Mouse (Mus musculus): ENCODE measurements around the gene Cdk14. TPM values are rescaled to one million over a fixed set of nuclear protein-coding genes. Genes with fewer than 3 reads are reported as not detected.
"Not testable (repeated sequence)": the region's sequence is repeated elsewhere in the genome, so short reads cannot be mapped to it uniquely, and the experiment has no call there.

Gene Cdk14
- total RNA-seq, 2 experiments from 2014 or later, result 0.46 to 0.60 TPM

GRCm38 (mm10) chr5:4935131-4935530 lies 485.0 kb downstream of the Cdk14 start:
- ATAC-seq (replicated peaks; ENCODE audit: poor library complexity, severe bottlenecking), result no peak; the same call in 1 of the 2 replicates

- ATAC-seq (replicated peaks; ENCODE audit: poor library complexity, severe bottlenecking), result no peak
Observed at GRCm38 (mm10) chr5:4934491-4934890, 485.6 kb downstream of the Cdk14 start.

- ATAC-seq (replicated peaks; ENCODE audit: poor library complexity, severe bottlenecking), result no peak
Observed at GRCm38 (mm10) chr5:4931539-4932143, 488.5 kb downstream of the Cdk14 start.

GRCm38 (mm10) chr5:4929628-4930027 lies 490.5 kb downstream of the Cdk14 start:
- no peak for ATAC-seq (replicated peaks; ENCODE audit: poor library complexity, severe bottlenecking)

GRCm38 (mm10) chr5:4924866-4925265 lies 495.2 kb downstream of the Cdk14 start:
- no peak for ATAC-seq (replicated peaks; ENCODE audit: poor library complexity, severe bottlenecking)

GRCm38 (mm10) chr5:4918376-4918775 lies 501.7 kb downstream of the Cdk14 start:
- ATAC-seq (replicated peaks; ENCODE audit: poor library complexity, severe bottlenecking), result peak; percentile 90

- ATAC-seq (replicated peaks; ENCODE audit: poor library complexity, severe bottlenecking), result no peak
Observed at GRCm38 (mm10) chr5:4917743-4918142, 502.4 kb downstream of the Cdk14 start.

GRCm38 (mm10) chr5:4917274-4917673 lies 502.8 kb downstream of the Cdk14 start:
- ATAC-seq (replicated peaks; ENCODE audit: poor library complexity, severe bottlenecking), result no peak

- no peak for ATAC-seq (replicated peaks; ENCODE audit: poor library complexity, severe bottlenecking)
Observed at GRCm38 (mm10) chr5:4916390-4917273, 503.5 kb downstream of the Cdk14 start.

- not testable (repeated sequence) for ATAC-seq (replicated peaks; ENCODE audit: poor library complexity, severe bottlenecking)
Observed at GRCm38 (mm10) chr5:4904911-4905310, 515.2 kb downstream of the Cdk14 start.

- no peak for ATAC-seq (replicated peaks; ENCODE audit: poor library complexity, severe bottlenecking)
Observed at GRCm38 (mm10) chr5:4898241-4898640, 521.9 kb downstream of the Cdk14 start.

GRCm38 (mm10) chr5:4894988-4895387 lies 525.1 kb downstream of the Cdk14 start:
- no peak for ATAC-seq (replicated peaks; ENCODE audit: poor library complexity, severe bottlenecking)

- no peak for ATAC-seq (replicated peaks; ENCODE audit: poor library complexity, severe bottlenecking)
Observed at GRCm38 (mm10) chr5:4893852-4894207, 526.3 kb downstream of the Cdk14 start.

GRCm38 (mm10) chr5:4893206-4893851 lies 526.8 kb downstream of the Cdk14 start:
- no peak for ATAC-seq (replicated peaks; ENCODE audit: poor library complexity, severe bottlenecking)

GRCm38 (mm10) chr5:4892734-4893133 lies 527.4 kb downstream of the Cdk14 start:
- no peak for ATAC-seq (replicated peaks; ENCODE audit: poor library complexity, severe bottlenecking)

- ATAC-seq (replicated peaks; ENCODE audit: poor library complexity, severe bottlenecking), result no peak
Observed at GRCm38 (mm10) chr5:4891862-4892704, 528.0 kb downstream of the Cdk14 start.

GRCm38 (mm10) chr5:4887069-4887468 lies 533.0 kb downstream of the Cdk14 start:
- ATAC-seq (replicated peaks; ENCODE audit: poor library complexity, severe bottlenecking), result no peak

GRCm38 (mm10) chr5:4882841-4883240 lies 537.3 kb downstream of the Cdk14 start:
- ATAC-seq (replicated peaks; ENCODE audit: poor library complexity, severe bottlenecking), result no peak

GRCm38 (mm10) chr5:4880331-4880730 lies 539.8 kb downstream of the Cdk14 start:
- ATAC-seq (replicated peaks; ENCODE audit: poor library complexity, severe bottlenecking), result peak; percentile 52

- no peak for ATAC-seq (replicated peaks; ENCODE audit: poor library complexity, severe bottlenecking)
Observed at GRCm38 (mm10) chr5:4878934-4879333, 541.2 kb downstream of the Cdk14 start.

All from granulocyte monocyte progenitor cell, adult 5-6 weeks (primary cell).